Mouse (Mus musculus) thymus, postnatal 36 days (tissue): ENCODE results near the gene Gm9639.
"Not testable (repeated sequence)": the region's sequence is repeated elsewhere in the genome, so short reads cannot be mapped to it uniquely, and the experiment has no call there.

Source experiments
- DNase-seq, 2 experiments: peaks; one replicate each; pipeline ENCODE4 v3.0.0; 2022; ENCODE audit warnings: mixed read lengths in 2 of 2

The Gm9639 gene

GRCm38 (mm10) chr10:77794976-77795375 lies at the start of gene Gm9639:
TSS of gene Gm9639 (minus strand) at chr10:77795076.
- DNase-seq = no peak

GRCm38 (mm10) chr10:77839006-77839405 lies 44.1 kb upstream of the Gm9639 start:
- DNase-seq = no peak

- no peak for DNase-seq
Measured at GRCm38 (mm10) chr10:77835647-77836046, 40.8 kb upstream of the Gm9639 start, which contains the start of gene Krtap10-10. TSS of gene Krtap10-10 (plus strand) at chr10:77835947.

GRCm38 (mm10) chr10:77826951-77827350 lies 32.1 kb upstream of the Gm9639 start, which contains the start of gene Krtap10-4:
TSS of gene Krtap10-4 (minus strand) at chr10:77827095.
- no peak for DNase-seq

- no peak for DNase-seq
Measured at GRCm38 (mm10) chr10:77819203-77819602, 24.3 kb upstream of the Gm9639 start.

- no peak for DNase-seq
Measured at GRCm38 (mm10) chr10:77818523-77818922, 23.6 kb upstream of the Gm9639 start.

- DNase-seq = peak; percentile 26 to 38
Measured at GRCm38 (mm10) chr10:77815514-77815913, 20.6 kb upstream of the Gm9639 start.

GRCm38 (mm10) chr10:77814382-77814781 lies 19.5 kb upstream of the Gm9639 start, which contains the start of gene Gm2696:
TSS of gene Gm2696 (plus strand) at chr10:77814682.
- DNase-seq = no peak

- DNase-seq = no peak
Measured at GRCm38 (mm10) chr10:77811743-77812142, 16.9 kb upstream of the Gm9639 start, which contains the start of gene Gm9507. TSS of gene Gm9507 (minus strand) at chr10:77811843.

GRCm38 (mm10) chr10:77804095-77804494 lies 9.2 kb upstream of the Gm9639 start:
- no peak for DNase-seq

- DNase-seq = no peak
Measured at GRCm38 (mm10) chr10:77798921-77799508, 4.1 kb upstream of the Gm9639 start, which contains the start of gene Gm19668. TSS of gene Gm19668 (minus strand) at chr10:77799133.

GRCm38 (mm10) chr10:77798164-77798920 lies 3.5 kb upstream of the Gm9639 start:
- DNase-seq = not testable (repeated sequence)

GRCm38 (mm10) chr10:77797677-77798076 lies 2.8 kb upstream of the Gm9639 start:
- no peak for DNase-seq

- no peak for DNase-seq
Measured at GRCm38 (mm10) chr10:77788621-77789020, 6.3 kb downstream of the Gm9639 start.

- DNase-seq = not testable (repeated sequence)
Measured at GRCm38 (mm10) chr10:77787876-77788275, 7.0 kb downstream of the Gm9639 start, which contains the start of gene Gm7137. TSS of gene Gm7137 (minus strand) at chr10:77788200.

- DNase-seq = not testable (repeated sequence)
Measured at GRCm38 (mm10) chr10:77783396-77783795, 11.5 kb downstream of the Gm9639 start.

- not testable (repeated sequence) for DNase-seq
Measured at GRCm38 (mm10) chr10:77782442-77782841, 12.4 kb downstream of the Gm9639 start, which contains the start of gene Gm3250. TSS of gene Gm3250 (minus strand) at chr10:77782542.

GRCm38 (mm10) chr10:77776844-77777243 lies 18.0 kb downstream of the Gm9639 start, which contains the start of gene Gm7138:
TSS of gene Gm7138 (minus strand) at chr10:77776944.
- DNase-seq = not testable (repeated sequence)

- not testable (repeated sequence) for DNase-seq
Measured at GRCm38 (mm10) chr10:77772142-77772541, 22.7 kb downstream of the Gm9639 start.

GRCm38 (mm10) chr10:77771225-77771624 lies 23.7 kb downstream of the Gm9639 start, which contains the start of gene Gm3238:
TSS of gene Gm3238 (minus strand) at chr10:77771325.
- not testable (repeated sequence) for DNase-seq

- DNase-seq = no peak
Measured at GRCm38 (mm10) chr10:77769727-77770126, 25.1 kb downstream of the Gm9639 start.

GRCm38 (mm10) chr10:77759582-77759981 lies 35.3 kb downstream of the Gm9639 start, which contains the start of gene Gm3233:
TSS of gene Gm3233 (minus strand) at chr10:77759682.
- not testable (repeated sequence) for DNase-seq

GRCm38 (mm10) chr10:77753448-77753847 lies 41.4 kb downstream of the Gm9639 start:
- no peak for DNase-seq
